Mouse (Mus musculus): ENCODE data around the gene Olfr279.
"Not testable (repeated sequence)": the region's sequence is repeated elsewhere in the genome, so short reads cannot be mapped to it uniquely, and the experiment has no call there.

Gene Olfr279

DNA sequence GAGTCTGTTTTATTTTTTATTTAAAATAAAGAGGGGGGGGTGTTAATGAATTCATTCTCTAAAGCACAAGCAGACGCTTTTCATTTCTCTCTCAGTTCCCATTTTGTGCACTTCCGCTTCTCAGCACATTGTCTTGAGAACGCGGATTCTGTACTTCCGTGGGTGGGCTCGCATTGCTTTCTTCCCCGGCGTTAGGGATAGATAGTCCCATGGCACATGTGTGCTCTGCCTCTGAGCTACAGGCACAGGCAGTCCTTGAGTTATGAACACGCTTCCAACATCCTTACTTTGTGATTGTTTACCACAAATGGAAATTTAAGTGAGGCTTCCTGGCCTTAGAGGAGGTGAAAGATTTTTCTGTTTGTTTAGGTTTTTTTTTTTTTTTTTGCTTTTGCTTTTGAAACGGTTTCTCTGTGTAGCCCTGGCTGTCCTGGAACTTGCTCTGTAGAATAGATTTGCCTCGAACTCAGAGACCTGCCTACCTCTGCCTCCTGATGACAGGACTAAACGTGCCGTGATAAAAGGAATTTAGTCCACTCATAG, 19.3 kb downstream of the Olfr279 start:
- peak; percentile 29 for DNase-seq

- no peak for DNase-seq
Observed at GRCm38 (mm10) chr15:98512232-98512631, 20.0 kb downstream of the Olfr279 start.

- peak; percentile 71 for DNase-seq
Observed at GRCm38 (mm10) chr15:98512799-98513321, 20.7 kb downstream of the Olfr279 start.

- DNase-seq, result not testable (repeated sequence)
Observed at GRCm38 (mm10) chr15:98513676-98514075, 21.5 kb downstream of the Olfr279 start.

DNA sequence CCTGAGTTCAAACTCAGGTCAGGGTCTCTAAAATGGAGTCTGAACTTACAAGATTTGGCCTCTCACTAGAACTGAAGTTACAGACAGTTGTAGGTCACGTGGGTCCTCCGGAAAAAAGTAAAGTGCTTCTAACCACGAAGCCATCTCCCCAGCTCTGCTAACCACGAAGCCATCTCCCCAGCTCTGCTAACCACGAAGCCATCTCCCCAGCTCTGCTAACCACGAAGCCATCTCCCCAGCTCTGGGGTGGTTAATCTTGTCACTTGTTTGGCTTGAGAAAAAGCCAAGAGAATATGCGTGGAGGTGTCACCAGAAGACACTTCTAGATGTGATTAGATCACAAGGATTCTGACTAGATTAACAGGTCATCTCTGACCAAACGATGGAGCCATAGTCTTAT, 21.9 kb downstream of the Olfr279 start:
- DNase-seq, result no peak

DNA sequence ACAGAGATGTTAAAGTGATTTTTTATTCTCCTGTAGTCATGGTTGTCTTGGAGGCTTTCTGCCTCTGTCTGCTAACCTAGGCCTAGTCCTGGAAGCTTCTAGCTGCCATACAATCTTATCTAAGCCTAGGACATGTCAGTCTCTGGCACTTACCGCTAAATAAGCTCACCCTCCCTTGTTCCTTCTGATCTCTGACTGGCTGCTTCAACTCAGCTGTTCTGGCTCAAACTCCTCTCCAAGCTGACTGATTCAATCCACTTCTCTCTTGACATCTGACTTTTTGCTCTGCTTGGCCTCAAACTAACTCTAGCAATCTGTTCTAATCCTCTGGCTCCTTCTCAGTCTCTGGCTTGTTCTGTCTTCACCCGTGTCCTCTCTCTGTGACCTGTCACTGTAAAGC, 22.6 kb downstream of the Olfr279 start:
- not testable (repeated sequence) for DNase-seq

DNA sequence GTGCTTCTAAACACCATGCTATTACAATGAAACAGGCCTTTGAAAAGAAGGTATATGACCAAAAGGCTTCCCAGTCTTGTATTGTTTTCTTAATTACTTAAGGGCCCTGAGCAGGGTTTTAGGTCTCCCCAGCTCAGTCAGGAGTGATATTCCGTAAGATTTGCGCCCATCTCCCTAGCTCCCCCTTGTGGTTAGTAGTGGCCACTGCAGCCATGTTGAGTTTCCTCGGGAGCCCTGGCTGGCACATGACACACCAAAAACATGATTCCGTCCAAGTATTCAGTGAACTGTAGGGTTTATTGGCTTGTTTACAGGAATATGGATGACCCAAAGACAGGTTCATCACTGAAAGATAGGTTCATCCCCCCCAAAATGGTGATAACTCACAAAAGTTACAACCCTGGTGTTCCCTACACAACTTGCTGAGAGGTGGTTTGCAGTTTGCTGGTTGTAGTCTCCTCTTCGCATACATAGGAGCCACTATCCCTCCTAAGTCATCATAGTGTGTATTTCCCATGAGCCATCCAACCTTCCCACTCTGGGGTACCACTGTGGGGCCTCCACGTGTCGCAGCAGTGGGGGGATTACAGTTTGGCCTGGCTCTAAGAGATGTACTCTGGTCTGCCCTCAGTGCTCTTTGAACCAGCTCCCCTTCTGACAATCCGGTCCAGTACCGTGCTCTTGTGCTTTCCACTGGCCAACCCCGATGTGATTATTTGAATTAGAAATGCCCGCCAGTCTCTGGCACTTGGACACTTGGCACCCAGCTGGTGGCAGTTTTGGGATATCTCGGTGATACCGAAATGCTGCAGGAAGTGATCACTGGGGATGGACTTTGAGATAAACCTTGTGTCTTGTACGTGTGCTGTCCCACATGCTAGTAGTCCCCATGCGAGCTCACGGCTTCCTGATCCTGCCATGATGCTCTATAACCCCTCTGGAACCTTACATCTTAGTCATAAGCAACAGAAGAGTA, 25.5 kb downstream of the Olfr279 start:
- peak; percentile 68 for DNase-seq

GRCm38 (mm10) chr15:98521245-98521644, 29.0 kb downstream of the Olfr279 start:
- no peak for DNase-seq

GRCm38 (mm10) chr15:98526057-98526456, 33.9 kb downstream of the Olfr279 start:
- DNase-seq, result no peak

DNA sequence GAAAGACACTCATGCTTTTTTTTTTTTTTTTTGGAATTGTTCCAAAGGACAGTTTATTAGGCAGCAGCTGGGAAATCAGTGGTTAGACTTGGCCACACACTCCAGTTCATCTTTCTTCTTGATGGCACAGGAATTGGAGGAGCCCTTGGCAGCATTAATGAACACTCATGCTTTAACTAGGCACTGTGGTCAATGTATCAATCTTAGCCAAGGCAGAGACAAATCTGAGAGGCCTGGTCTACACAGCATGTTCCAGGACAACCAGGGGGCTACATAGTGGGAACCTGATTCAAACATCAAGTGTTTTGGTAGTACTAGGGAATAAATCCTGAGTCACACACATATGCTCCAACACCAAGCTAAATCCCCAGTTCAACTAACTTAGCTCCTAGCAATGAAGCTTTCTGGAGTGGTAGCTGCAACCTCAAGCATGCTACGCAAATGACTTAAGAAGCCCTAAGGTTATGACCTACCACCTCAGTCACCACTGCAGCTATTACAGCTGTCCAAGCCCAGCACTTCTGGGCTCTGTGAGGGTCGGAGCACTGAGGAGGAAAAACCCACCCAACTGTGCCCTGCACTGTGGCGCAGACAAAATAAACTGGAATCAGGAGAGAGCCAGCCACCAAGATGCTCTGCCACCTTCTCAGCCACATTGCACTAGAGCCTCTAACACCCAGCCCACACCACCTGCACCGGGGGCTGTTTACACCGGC, 35.0 kb downstream of the Olfr279 start:
- DNase-seq, result no peak

DNA sequence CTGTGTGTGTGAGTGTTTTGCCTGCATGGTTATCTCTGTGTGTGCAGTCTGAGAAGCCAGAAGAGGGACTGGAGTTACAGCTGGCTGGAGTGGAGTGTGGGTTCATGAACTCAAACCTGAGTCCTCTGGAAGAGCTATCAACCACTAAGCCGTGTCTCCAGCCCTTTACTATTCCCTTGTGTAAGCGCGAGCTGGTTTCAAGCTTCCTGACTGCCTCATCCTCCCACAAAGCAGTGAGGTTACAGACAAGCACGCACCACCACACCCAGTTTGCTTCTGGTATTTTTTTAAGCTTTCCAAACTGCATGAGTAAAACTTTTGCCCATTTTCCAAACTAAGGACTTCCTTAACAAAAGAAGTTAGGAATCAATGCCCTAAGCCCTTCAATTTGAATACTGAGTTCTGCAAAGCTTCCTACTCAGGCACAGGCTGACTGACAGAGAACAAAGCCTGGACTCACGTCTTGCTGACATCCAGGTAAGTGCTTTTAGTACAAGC, 35.9 kb downstream of the Olfr279 start:
- no peak for DNase-seq

GRCm38 (mm10) chr15:98532281-98532680, 40.1 kb downstream of the Olfr279 start:
- no peak for DNase-seq

- DNase-seq, result no peak
Observed at GRCm38 (mm10) chr15:98533035-98533531, 40.9 kb downstream of the Olfr279 start.

DNA sequence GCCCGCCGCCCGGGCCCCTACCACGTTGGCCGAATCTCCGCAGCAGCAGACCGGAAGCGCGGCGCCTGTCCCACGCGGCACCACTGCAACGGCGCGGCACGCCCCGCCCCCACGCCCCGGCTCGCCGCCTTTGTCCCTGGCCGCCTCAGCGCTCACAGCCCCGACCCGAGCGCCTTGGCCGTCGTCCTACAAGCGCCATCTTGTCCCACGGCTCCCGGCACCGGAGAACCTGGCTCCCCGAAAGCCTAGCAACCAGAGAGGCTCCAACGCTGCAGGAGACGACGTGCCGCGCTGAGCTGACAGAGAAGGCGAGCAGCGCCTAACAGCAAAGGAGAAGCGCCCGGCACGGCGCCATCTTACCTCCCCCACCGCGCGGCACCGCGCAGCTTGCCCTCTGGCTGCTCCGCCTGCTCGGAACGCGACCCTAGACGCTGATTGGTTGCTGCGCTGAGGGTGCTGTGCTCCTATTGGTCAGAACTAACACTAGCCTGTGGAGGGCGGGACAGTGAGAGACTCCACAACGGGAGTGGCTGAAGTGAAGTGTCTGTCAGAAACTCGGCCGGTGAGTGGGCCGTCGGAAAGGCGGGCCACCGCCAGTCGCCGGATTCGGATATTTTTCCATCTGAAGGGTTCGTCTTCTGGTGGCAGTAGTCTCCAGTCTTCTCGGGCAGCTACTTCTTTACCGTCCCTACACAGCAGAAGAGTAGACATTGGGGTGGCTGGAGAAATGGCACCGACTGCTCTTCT, 41.9 kb downstream of the Olfr279 start, which contains the start of gene Kansl2:
Gene Kansl2 (minus strand): TSS at position 384 of the 747 bp plus-strand sequence.
- DNase-seq, result peak; percentile 97

DNA sequence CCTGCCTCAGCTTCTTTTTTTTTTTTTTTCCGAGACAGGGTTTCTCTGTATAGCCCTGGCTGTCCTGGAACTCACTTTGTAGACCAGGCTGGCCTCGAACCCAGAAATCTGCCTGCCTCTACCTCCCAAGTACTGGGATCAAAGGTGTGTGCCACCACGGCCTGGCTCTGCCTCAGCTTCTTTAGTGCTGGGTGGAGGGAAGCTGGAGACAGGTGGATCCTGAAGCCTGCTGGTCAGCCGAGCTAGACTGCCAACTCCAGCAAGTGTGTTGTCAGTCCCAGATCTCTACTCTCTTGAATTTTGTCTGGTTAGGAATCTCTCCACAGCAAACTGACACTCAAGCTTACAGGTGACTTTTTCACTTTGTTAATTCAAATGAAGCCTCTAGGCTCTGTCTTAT, 43.7 kb downstream of the Olfr279 start:
- no peak for DNase-seq

DNA sequence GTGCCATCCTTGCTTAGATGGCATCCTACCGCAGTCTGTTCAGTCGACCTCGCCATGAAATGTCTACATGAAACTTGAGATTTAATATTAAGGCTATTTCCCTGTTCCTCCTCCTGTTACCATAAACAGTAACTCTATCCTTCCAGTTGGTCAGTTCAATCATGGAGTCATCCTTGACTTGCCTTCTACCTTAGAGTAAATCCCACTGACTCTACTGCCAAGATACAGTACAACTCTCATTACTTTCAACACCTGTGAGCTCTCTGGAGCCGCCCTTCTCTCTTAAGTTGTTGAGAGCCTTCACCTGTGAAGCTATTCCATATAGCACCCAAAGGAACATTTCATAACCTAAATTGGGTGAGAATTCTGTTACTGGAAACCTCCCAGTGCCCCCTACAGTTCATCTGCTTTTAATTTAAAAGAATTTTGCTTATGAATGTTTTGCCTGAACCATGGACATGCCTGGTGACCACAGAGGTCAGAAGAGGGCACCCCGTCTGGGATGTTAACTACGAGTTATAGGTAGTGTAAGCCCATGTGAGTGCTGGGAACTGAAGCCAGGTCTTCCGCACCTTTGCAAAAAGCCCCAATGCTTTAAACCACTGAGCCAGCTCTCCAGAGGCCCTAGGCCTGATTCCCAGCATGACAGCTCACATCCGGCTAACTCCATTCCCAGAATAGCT, 44.8 kb downstream of the Olfr279 start:
- DNase-seq, result no peak

- DNase-seq, result no peak
Observed at GRCm38 (mm10) chr15:98537923-98538322, 45.7 kb downstream of the Olfr279 start.

- no peak for DNase-seq
Observed at GRCm38 (mm10) chr15:98541064-98541463, 48.9 kb downstream of the Olfr279 start.

DNA sequence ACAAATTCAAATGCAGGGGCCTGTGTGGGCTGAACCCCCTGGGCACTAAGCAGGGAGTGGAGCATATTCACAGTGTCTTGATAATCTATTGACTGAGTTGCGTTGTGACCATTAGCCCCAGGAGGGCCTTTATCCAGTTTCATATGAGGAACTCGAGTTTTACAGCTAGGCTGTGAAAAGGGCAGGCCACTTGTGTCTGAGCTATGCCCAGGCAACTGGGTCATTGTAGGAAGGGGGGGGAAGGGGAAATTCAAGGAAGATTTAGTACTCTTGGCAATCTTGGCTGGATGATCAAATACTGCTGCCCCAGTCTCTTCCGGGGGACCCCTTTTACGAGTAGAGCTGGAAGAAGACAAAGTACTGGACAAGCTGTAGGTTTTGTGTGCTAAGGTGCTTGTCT, 51.1 kb downstream of the Olfr279 start:
- DNase-seq, result no peak

GRCm38 (mm10) chr15:98545151-98545550, 52.9 kb downstream of the Olfr279 start:
- no peak for DNase-seq

GRCm38 (mm10) chr15:98546843-98547242, 54.6 kb downstream of the Olfr279 start:
- no peak for DNase-seq
